Mouse (Mus musculus) cerebellum, adult 8-10 months (tissue): ENCODE measurements around the gene Tspan5.
A peak's percentile ranks its signal among the peaks of the same experiment; 100 is the strongest.

ENCODE experiments used
- DNase-seq: peaks from one replicate; pipeline ENCODE4 v3.0.0; 2022

Tspan5 gene

GRCm38 (mm10) chr3:138852982-138853689 is 111.1 kb downstream of the Tspan5 start:
- no peak for DNase-seq

GRCm38 (mm10) chr3:138853996-138854836 is 112.2 kb downstream of the Tspan5 start:
- no peak for DNase-seq

GRCm38 (mm10) chr3:138855387-138855786 is 113.4 kb downstream of the Tspan5 start:
- DNase-seq: no peak

- no peak for DNase-seq
These were observed 115.0 kb downstream of the Tspan5 start for GRCm38 (mm10) chr3:138856946-138857345.

GRCm38 (mm10) chr3:138857805-138858546 is 116.0 kb downstream of the Tspan5 start:
- peak; percentile 59 for DNase-seq

GRCm38 (mm10) chr3:138858649-138859048 is 116.7 kb downstream of the Tspan5 start:
- no peak for DNase-seq

- peak; percentile 73 for DNase-seq
These were observed 117.2 kb downstream of the Tspan5 start for GRCm38 (mm10) chr3:138859166-138859565.

GRCm38 (mm10) chr3:138859666-138860065 is 117.7 kb downstream of the Tspan5 start:
- DNase-seq: peak; percentile 57

GRCm38 (mm10) chr3:138860257-138860760 is 118.3 kb downstream of the Tspan5 start:
- DNase-seq: no peak

GRCm38 (mm10) chr3:138861032-138861431 is 119.0 kb downstream of the Tspan5 start:
- DNase-seq: no peak

GRCm38 (mm10) chr3:138861589-138861988 is 119.6 kb downstream of the Tspan5 start:
- no peak for DNase-seq

GRCm38 (mm10) chr3:138864166-138864648 is 122.2 kb downstream of the Tspan5 start:
- DNase-seq: no peak

- peak; percentile 86 for DNase-seq
These were observed 123.3 kb downstream of the Tspan5 start for GRCm38 (mm10) chr3:138865271-138865670.

- DNase-seq: no peak
These were observed 125.3 kb downstream of the Tspan5 start for GRCm38 (mm10) chr3:138867149-138867848.

GRCm38 (mm10) chr3:138868409-138868808 is 126.4 kb downstream of the Tspan5 start:
- DNase-seq: no peak

- DNase-seq: no peak
These were observed 133.3 kb downstream of the Tspan5 start for GRCm38 (mm10) chr3:138875282-138875681.

- DNase-seq: no peak
These were observed 133.9 kb downstream of the Tspan5 start for GRCm38 (mm10) chr3:138875936-138876335.

- no peak for DNase-seq
These were observed 134.4 kb downstream of the Tspan5 start for GRCm38 (mm10) chr3:138876418-138876817.

- no peak for DNase-seq
These were observed 135.0 kb downstream of the Tspan5 start for GRCm38 (mm10) chr3:138876931-138877361.

- DNase-seq: no peak
These were observed 135.7 kb downstream of the Tspan5 start for GRCm38 (mm10) chr3:138877741-138878140.

- DNase-seq: no peak
These were observed 139.2 kb downstream of the Tspan5 start for GRCm38 (mm10) chr3:138880999-138881724.
